Mouse (Mus musculus): Measurements from ENCODE around the gene Sgf29. TPM values are rescaled to one million over a fixed set of nuclear protein-coding genes. Genes with fewer than 3 reads are reported as not detected.
"Not testable (repeated sequence)": the region's sequence is repeated elsewhere in the genome, so short reads cannot be mapped to it uniquely, and the experiment has no call there.

Sgf29 gene
- polyA plus RNA-seq, 1 experiment from 2014 or later: 17.0 TPM

- Histone ChIP-seq H3K27ac (peak overlapping the region; percentile 88), H3K79me2 (ENCODE audit: inconsistent target) (peaks cover 25% of the 10 kb centered on the region), H3K36me3 (ENCODE audit: inconsistent target) (no peaks in the 10 kb centered on the region), H3K4me3 (ENCODE audit: inconsistent target) (peak overlapping the region; percentile 44; the same call in 1 of the 2 replicates)
- WGBS (ENCODE audit: missing documents): 94% methylated on average over 3 of the region's 3 CpGs
Measured at GRCm38 (mm10) chr7:126625807-126626600, 23.1 kb upstream of the Sgf29 start.

GRCm38 (mm10) chr7:126628111-126628510, 21.0 kb upstream of the Sgf29 start:
- peaks cover 23% of the 10 kb centered on the region for H3K79me2 ChIP-seq (ENCODE audit: inconsistent target)
- no peak overlapping the region for H3K4me3 ChIP-seq (ENCODE audit: inconsistent target)
- H3K36me3 ChIP-seq (ENCODE audit: inconsistent target): no peaks in the 10 kb centered on the region
- WGBS (ENCODE audit: missing documents): 87% methylated on average over 6 of the region's 6 CpGs
- no peak overlapping the region for H3K27ac ChIP-seq

- peaks cover 5% of the 10 kb centered on the region for H3K79me2 ChIP-seq (ENCODE audit: inconsistent target)
- WGBS (ENCODE audit: missing documents): 11% methylated on average over 3 of the region's 3 CpGs
- H3K4me3 ChIP-seq (ENCODE audit: inconsistent target): no peak overlapping the region
- no peaks in the 10 kb centered on the region for H3K36me3 ChIP-seq (ENCODE audit: inconsistent target)
- 0 out of 2 replicates have a peak overlapping the region, but pooled peaks have one; percentile 5 for H3K27ac ChIP-seq
Measured at GRCm38 (mm10) chr7:126629915-126630314, 19.2 kb upstream of the Sgf29 start.

GRCm38 (mm10) chr7:126630824-126631518, 18.1 kb upstream of the Sgf29 start, which contains the start of gene Nupr1:
TSS of gene Nupr1 (minus strand) at chr7:126630861.
- 0 out of 2 replicates have a peak within 1 kb of the TSS, but pooled peaks have one; percentile 5 for H3K27ac ChIP-seq
- WGBS (ENCODE audit: missing documents): 95% methylated on average over 4 of the region's 4 CpGs
- H3K4me3 ChIP-seq (ENCODE audit: inconsistent target): no peak within 1 kb of the TSS
- no peaks in the 10 kb centered on the region for H3K36me3 ChIP-seq (ENCODE audit: inconsistent target)
- H3K79me2 ChIP-seq (ENCODE audit: inconsistent target): no peaks in the 10 kb centered on the region

- H3K36me3 ChIP-seq (ENCODE audit: inconsistent target): no peaks in the 10 kb centered on the region
- 43% methylated on average over 2 of the region's 2 CpGs for WGBS (ENCODE audit: missing documents)
Measured at GRCm38 (mm10) chr7:126632478-126632877, 16.6 kb upstream of the Sgf29 start.

GRCm38 (mm10) chr7:126635375-126635774, 13.7 kb upstream of the Sgf29 start:
- H3K36me3 ChIP-seq (ENCODE audit: inconsistent target): no peaks in the 10 kb centered on the region
- H3K27ac ChIP-seq: no peak overlapping the region
- H3K4me3 ChIP-seq (ENCODE audit: inconsistent target): no peak overlapping the region
- no peaks in the 10 kb centered on the region for H3K79me2 ChIP-seq (ENCODE audit: inconsistent target)

More at GRCm38 (mm10) chr7:126632478-126632877, 16.6 kb upstream of the Sgf29 start:
- no peaks in the 10 kb centered on the region for H3K79me2 ChIP-seq (ENCODE audit: inconsistent target)
- H3K4me3 ChIP-seq (ENCODE audit: inconsistent target): no peak overlapping the region
- no peak overlapping the region for H3K27ac ChIP-seq

GRCm38 (mm10) chr7:126636733-126637520, 12.2 kb upstream of the Sgf29 start:
- Histone ChIP-seq H3K27ac (no peak overlapping the region), H3K4me3 (ENCODE audit: inconsistent target) (no peak overlapping the region), H3K36me3 (ENCODE audit: inconsistent target) (no peaks in the 10 kb centered on the region), H3K79me2 (ENCODE audit: inconsistent target) (no peaks in the 10 kb centered on the region)
- 31% methylated on average over 4 of the region's 4 CpGs for WGBS (ENCODE audit: missing documents)

GRCm38 (mm10) chr7:126642545-126643243, 6.4 kb upstream of the Sgf29 start:
- no peaks in the 10 kb centered on the region for H3K79me2 ChIP-seq (ENCODE audit: inconsistent target)
- H3K4me3 ChIP-seq (ENCODE audit: inconsistent target): no peak overlapping the region
- H3K36me3 ChIP-seq (ENCODE audit: inconsistent target): no peaks in the 10 kb centered on the region
- H3K27ac ChIP-seq: no peak overlapping the region
- 71% methylated on average over 5 of the region's 5 CpGs for WGBS (ENCODE audit: missing documents)

GRCm38 (mm10) chr7:126643244-126643617, 5.9 kb upstream of the Sgf29 start:
- not testable (repeated sequence) for H3K27ac ChIP-seq; H3K36me3 ChIP-seq (ENCODE audit: inconsistent target); H3K79me2 ChIP-seq (ENCODE audit: inconsistent target); H3K4me3 ChIP-seq (ENCODE audit: inconsistent target)
- 0% methylated on average over 1 of the region's 3 CpGs for WGBS (ENCODE audit: missing documents)

GRCm38 (mm10) chr7:126644345-126644744, 4.8 kb upstream of the Sgf29 start:
- 71% methylated on average over 3 of the region's 3 CpGs for WGBS (ENCODE audit: missing documents)
- no peak overlapping the region for H3K27ac ChIP-seq
- no peak overlapping the region for H3K4me3 ChIP-seq (ENCODE audit: inconsistent target)
- no peaks in the 10 kb centered on the region for H3K36me3 ChIP-seq (ENCODE audit: inconsistent target)
- no peaks in the 10 kb centered on the region for H3K79me2 ChIP-seq (ENCODE audit: inconsistent target)

- H3K4me3 ChIP-seq (ENCODE audit: inconsistent target): no peak overlapping the region
- H3K27ac ChIP-seq: no peak overlapping the region
- no peaks in the 10 kb centered on the region for H3K36me3 ChIP-seq (ENCODE audit: inconsistent target)
Measured at GRCm38 (mm10) chr7:126644914-126645313, 4.2 kb upstream of the Sgf29 start.

GRCm38 (mm10) chr7:126645708-126646107, 3.4 kb upstream of the Sgf29 start:
- Histone ChIP-seq H3K79me2 (ENCODE audit: inconsistent target) (peaks cover 10% of the 10 kb centered on the region), H3K27ac (no peak overlapping the region), H3K36me3 (ENCODE audit: inconsistent target) (no peaks in the 10 kb centered on the region), H3K4me3 (ENCODE audit: inconsistent target) (no peak overlapping the region)
- WGBS (ENCODE audit: missing documents): 48% methylated on average over 5 of the region's 5 CpGs

More at GRCm38 (mm10) chr7:126644914-126645313, 4.2 kb upstream of the Sgf29 start:
- H3K79me2 ChIP-seq (ENCODE audit: inconsistent target): peaks cover 2% of the 10 kb centered on the region

- H3K79me2 ChIP-seq (ENCODE audit: inconsistent target): peaks cover 29% of the 10 kb centered on the region
- 91% methylated on average over 4 of the region's 4 CpGs for WGBS (ENCODE audit: missing documents)
- peak overlapping the region; percentile 48 for H3K4me3 ChIP-seq (ENCODE audit: inconsistent target)
- no peaks in the 10 kb centered on the region for H3K36me3 ChIP-seq (ENCODE audit: inconsistent target)
- H3K27ac ChIP-seq: no peak overlapping the region
Measured at GRCm38 (mm10) chr7:126648486-126648885, 623 bp upstream of the Sgf29 start.

- no peaks in the 10 kb centered on the region for H3K36me3 ChIP-seq (ENCODE audit: inconsistent target)
- H3K27ac ChIP-seq: no peak overlapping the region
- peaks cover 35% of the 10 kb centered on the region for H3K79me2 ChIP-seq (ENCODE audit: inconsistent target)
- WGBS (ENCODE audit: missing documents): 69% methylated on average over 2 of the region's 2 CpGs
- H3K4me3 ChIP-seq (ENCODE audit: inconsistent target): no peak overlapping the region
Measured at GRCm38 (mm10) chr7:126650852-126651251, 1.7 kb downstream of the Sgf29 start.

All from macrophage (primary cell).